Mouse (Mus musculus) small intestine, adult 2 months (tissue): ENCODE measurements around the gene Tuba8.

Experiments
- CTCF ChIP-seq: fragments of 200-500 bp; IDR thresholded peaks from 2 replicates; pipeline ENCODE4 v1.5.1; 2012; ENCODE audit warnings: low read depth, mild to moderate bottlenecking, control low read depth, inconsistent platforms, low read length, moderate library complexity, mixed read lengths; ENCODE audit not compliant: insufficient replicate concordance, insufficient read length; ENCODE audit errors: extremely low read depth
- POLR2A ChIP-seq: fragments of 200-500 bp; IDR thresholded peaks from 2 replicates; pipeline ENCODE4 v1.6.1; 2012; ENCODE audit warnings: low read depth, mild to moderate bottlenecking, control low read depth, inconsistent platforms, low read length, moderate library complexity

DNA sequence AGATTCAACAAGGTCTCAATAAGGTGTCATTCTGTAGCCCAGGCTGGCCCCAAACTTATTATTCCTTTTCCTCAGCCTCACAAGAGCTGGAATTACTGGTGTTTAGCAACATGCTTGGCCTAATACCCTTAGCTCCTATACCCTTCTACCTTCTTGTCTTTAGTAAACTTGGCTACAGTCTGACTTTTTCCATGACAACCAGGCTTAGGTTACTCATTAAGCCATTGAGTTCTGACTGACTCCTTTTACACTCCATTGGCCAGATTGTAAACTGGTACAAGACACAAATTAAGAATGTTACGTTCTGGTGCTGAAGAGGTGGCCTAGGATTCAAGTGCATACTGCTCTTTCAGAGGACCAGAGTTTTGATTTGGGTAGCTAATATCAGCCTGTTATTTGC is 39.9 kb downstream of the Tuba8 start:
- TF ChIP-seq CTCF (no peak), POLR2A (no peak)
